Mouse (Mus musculus) left cerebral cortex, postnatal 4 days (tissue): ENCODE results near the gene Atp1a2. TPM values are rescaled to one million over a fixed set of nuclear protein-coding genes. Genes with fewer than 3 reads are reported as not detected.

Experiments
- DNase-seq: peaks from one replicate; pipeline ENCODE4 v3.0.0-alpha.2; 2022
- intact Hi-C: fragments of 180-260 bp; cut with DNase I; formaldehyde crosslinking; loops from one replicate; pipeline ENCODE4 v1.15.1; 2025
- total RNA-seq, 2 experiments: library from RNA; stranded (reverse); gene quantifications; 2 replicates each; pipeline ENCODE4 v1.2.3; 2021

The Atp1a2 gene
- total RNA-seq, 2 experiments from 2014 or later = 211 to 226 TPM

DNA sequence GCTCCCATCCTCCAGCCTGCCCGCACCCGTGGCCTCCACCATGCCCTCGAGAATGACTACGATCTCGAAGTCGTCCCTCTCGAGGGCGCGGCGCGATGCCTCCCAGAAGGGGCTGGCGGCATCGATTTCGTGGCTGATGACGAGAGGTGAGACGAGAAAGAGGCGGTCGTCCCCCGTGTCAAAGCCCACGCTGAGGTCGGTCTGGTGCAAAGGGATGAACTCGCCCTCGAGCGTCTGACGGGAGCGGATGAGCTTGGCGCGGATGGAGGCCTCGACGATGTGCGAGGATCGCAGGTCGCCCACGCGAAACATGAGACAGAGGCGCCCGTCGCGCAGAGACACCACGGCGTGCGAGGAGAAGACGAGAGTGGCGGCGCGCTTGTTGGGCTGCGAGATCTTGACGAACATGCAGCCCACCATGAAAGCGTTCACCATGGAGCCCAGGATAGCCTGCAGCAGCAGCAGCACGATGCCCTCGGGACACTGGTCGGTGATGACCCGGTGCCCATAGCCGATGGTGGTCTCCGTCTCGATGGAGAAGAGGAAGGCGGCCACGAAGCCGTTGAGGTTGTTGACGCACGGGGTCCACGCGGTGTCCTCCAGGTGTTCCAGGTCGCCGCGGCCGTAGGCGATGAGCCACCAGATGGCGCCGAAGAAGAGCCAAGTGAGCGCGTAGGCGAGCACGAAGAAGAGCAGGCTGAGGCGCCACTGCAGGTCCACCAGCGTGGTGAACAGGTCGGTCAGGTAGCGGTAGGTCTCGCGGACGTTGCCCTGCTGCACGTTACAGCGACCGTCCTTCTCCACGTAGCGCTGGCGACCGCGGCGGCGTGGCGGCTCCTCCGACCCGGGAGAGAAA, 28.0 kb upstream of the Atp1a2 start:
- intact Hi-C loops = no loop called here
- peak; percentile 75 for DNase-seq

DNA sequence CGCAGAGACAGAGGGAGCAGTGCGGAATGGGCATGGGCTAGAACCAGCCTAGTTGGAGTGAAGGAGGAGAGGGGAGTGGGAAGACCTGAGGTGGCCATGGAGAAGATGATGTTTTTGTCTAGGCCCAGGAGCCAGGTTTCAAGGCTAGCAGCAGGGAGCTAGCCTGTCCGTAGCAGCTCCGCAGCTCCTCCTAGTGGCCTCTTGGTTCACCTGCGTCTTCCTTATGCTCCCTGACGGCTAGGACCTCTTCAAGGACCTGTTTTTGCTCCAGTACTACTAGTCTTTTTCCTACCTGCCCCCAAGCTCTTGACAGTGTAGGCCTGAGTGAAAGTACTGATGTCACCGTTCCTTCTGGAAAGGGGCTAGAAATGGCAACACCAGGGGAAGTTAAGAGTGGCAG, 26.9 kb upstream of the Atp1a2 start:
- intact Hi-C loops = no loop called here

GRCm38 (mm10) chr1:172323801-172324359, 26.0 kb upstream of the Atp1a2 start:
- intact Hi-C loops = no loop called here
- DNase-seq = no peak

More for the DNA sequence above, 26.9 kb upstream of the Atp1a2 start:
- DNase-seq = peak; percentile 81

GRCm38 (mm10) chr1:172323298-172323697, 25.4 kb upstream of the Atp1a2 start:
- no peak for DNase-seq

GRCm38 (mm10) chr1:172322725-172323124, 24.9 kb upstream of the Atp1a2 start:
- intact Hi-C loops = no loop called here
- DNase-seq = no peak

More at GRCm38 (mm10) chr1:172323298-172323697, 25.4 kb upstream of the Atp1a2 start:
- intact Hi-C loops = no loop called here

DNA sequence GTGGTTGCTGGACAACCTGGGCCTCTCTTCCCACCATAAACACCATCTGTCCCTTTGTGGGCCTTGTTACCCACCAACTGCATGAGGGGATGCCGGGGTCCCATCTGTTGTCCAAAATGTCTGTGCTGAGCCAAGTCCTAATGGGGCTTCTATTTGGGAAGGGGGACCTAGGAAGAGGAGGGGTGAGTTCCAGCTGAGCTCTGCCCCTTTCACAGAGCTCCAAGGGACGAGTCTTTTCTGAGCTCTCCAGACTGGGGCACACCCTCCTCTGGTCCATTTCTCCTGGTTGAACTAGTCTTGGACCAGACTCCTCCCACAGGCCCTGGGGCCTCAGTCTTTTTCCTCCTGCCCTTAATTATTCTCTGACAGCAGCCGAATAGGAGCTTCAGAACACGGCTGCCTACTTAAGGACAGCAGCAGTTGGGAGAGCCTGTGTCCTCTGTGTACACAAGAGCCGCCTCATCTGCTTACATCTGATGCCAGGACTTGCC, 22.1 kb upstream of the Atp1a2 start:
- intact Hi-C loops = loop anchor here (10.0 kb wide), 1 partner anchor 195 kb away; the partner anchor contains the start of gene Pex19
- DNase-seq = peak; percentile 63

DNA sequence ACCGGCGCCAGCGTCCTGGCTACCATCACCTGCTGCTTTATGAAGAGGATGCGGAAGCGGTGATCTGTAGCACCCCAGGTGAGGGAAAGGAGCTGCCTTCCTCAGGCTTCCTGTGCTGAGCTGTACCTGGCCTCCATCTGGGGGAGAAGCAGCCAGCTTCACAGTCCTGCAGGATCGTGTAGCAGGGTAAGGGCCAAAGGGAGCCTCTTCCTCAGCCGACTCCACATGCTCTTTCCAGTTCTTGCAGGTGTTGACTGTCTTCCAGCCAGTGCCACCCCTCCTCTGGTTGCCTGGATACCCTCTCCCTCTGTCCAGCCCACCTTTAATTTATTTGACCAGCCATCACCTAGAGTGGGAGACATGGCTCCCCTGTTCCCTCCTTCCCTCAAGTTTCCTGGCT, 21.5 kb upstream of the Atp1a2 start:
- intact Hi-C loops = loop anchor here (10.0 kb wide), 1 partner anchor 195 kb away; the partner anchor contains the start of gene Pex19

GRCm38 (mm10) chr1:172318424-172319035, 20.7 kb upstream of the Atp1a2 start:
- intact Hi-C loops = loop anchor here (10.0 kb wide), 1 partner anchor 194 kb away; the partner anchor contains the start of gene Pex19
- DNase-seq = no peak

More for the DNA sequence above, 21.5 kb upstream of the Atp1a2 start:
- no peak for DNase-seq

GRCm38 (mm10) chr1:172317946-172318345, 20.1 kb upstream of the Atp1a2 start:
- DNase-seq = no peak
- intact Hi-C loops = loop anchor here (10.0 kb wide), 1 partner anchor 193 kb away; the partner anchor contains the start of gene Pex19

DNA sequence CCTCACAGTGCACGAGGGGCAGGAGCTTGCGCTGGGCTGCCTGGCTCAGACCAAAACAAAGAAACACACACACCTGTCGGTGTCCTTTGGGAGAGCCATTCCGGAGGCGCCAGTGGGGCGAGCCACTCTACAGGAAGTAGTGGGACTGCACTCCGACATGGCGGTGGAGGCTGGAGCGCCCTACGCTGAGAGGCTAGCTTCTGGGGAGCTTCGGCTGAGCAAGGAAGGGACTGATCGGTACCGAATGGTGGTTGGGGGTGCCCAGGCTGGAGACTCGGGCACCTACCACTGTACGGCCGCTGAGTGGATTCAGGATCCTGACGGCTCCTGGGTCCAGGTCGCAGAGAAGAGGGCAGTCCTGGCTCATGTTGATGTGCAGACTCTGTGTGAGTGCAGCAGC, 19.6 kb upstream of the Atp1a2 start:
- DNase-seq = no peak
- intact Hi-C loops = loop anchor here (10.0 kb wide), 1 partner anchor 193 kb away; the partner anchor contains the start of gene Pex19

- DNase-seq = no peak
- intact Hi-C loops = loop anchor here (5.0 to 10.0 kb wide), 2 partner anchors 153 to 190 kb away; partner anchors contain the start of gene Pex19
Measured at GRCm38 (mm10) chr1:172314911-172315310, 17.0 kb upstream of the Atp1a2 start.

DNA sequence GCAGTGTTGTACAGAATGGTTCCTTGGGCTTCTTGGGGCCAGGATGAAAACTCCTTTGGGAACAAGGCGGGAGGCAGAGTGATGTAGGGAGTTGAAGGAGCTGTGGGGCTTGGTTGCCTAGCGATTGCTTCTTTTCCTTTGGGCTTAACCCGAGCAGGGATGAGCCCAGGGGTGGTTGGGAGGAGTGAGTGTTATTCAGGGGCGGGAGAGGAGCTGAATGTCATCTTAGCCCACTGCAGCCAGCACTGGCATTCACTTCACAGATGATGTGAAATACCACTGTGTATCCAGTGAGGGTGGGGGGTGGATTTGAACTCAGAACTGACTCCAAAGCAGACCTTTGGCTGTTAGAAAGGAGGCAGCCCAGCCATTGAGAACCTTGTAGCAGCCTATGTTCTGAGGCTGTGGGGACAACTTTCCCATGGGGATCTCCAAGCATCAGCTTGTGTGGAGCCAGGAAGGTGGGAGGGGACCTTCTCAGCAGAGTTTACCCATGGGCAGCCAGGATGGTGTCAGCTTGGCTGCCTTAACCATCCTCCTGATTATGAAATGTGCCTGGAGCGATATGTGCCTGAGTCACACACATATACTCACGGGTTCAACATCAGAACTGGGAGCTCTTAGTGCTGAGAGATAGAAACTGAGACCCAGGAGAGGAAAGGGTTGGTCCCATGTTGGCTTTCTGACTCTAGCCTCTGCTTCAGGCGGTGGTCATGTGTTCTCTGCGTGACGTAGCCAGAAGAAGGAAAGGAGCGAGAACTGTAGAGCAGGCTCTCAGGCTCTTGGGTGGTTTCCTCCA, 15.9 kb upstream of the Atp1a2 start:
- intact Hi-C loops = loop anchor here (5.0 to 10.0 kb wide), 2 partner anchors 152 to 189 kb away; partner anchors contain the start of gene Pex19
- DNase-seq = no peak

DNA sequence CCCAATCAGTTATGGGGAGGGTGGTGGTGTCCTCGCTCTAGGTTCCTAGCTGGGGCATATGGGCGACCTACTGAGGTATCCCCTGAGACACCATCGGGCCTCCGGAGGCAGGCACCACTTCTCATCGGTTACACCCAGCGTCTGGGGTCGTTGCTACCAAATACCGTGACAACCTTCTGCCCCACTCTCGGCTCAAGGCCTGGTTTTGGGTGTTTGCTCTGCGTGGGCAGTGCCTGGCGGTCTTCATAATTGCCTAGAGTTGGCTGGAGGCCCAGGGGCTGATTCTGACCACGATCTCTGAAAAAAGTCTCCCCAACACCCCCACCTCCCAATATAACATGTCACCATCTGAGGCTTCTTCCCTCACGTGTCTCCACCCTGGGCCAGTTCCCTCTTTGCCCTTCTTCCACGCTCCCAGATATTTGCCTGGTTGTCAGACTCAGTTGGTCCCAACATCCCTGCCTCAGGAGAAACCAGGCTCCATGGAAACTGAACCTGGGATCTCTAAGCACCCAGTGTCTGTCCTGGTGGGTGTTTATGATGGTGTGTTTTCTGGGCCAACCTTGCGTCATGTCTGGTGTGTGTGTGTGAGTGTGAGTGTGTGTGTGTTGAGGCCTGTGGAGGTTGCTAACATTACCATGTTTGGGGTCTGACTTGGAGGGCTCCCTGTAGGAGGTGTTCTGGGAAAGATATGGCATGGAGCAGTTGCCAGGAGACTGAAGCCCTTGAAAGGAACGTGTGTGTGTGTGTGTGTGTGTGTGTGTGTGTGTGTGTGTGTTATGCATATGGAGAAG, 15.1 kb upstream of the Atp1a2 start:
- DNase-seq = no peak
- intact Hi-C loops = loop anchor here (5.0 to 10.0 kb wide), 2 partner anchors 151 to 188 kb away; partner anchors contain the start of gene Pex19

GRCm38 (mm10) chr1:172311921-172312767, 14.3 kb upstream of the Atp1a2 start:
- intact Hi-C loops = loop anchor here (5.0 to 10.0 kb wide), 2 partner anchors 150 to 187 kb away; partner anchors contain the start of gene Pex19
- peak; percentile 89 for DNase-seq

DNA sequence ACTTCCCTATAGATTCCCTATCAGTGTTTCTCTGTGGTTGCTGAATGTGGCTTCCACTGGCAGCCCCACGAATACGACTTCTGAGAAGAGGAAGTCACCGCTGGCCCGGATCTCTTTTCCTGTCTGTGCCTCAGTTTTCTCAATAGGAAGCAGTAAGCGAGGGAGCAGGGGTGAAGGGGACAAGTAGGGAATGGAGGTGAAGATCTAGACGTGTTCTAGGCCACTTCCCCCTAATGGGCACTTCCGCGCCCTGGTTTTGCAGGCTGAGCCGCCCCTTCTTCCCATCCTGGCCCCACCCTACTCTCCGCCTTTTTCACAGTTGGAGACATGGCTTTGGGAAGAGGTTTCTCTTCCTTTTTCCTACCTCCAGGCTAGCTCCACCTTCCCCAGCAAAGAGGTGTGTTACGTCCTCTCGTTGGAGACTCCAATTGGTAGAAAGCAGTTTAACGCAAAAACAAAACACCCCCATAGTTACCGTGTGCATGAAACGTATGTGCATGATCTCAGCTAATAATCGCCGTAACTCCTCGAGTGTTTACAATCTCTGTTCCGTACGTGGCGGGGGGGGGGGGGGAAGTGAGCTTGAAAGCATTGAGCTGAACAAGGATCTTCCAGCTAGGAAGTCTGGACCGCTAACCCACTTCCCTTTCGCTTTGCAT, 13.5 kb upstream of the Atp1a2 start:
- intact Hi-C loops = loop anchor here (5.0 to 10.0 kb wide), 2 partner anchors 149 to 187 kb away; partner anchors contain the start of gene Pex19
- no peak for DNase-seq

GRCm38 (mm10) chr1:172309699-172310398, 12.0 kb upstream of the Atp1a2 start:
- intact Hi-C loops = loop anchor here (5.0 to 10.0 kb wide), 3 partner anchors 103 to 185 kb away; partner anchors contain the start of genes Pea15a and Pex19

GRCm38 (mm10) chr1:172308409-172308808, 10.5 kb upstream of the Atp1a2 start:
- intact Hi-C loops = loop anchor here (5.0 kb wide), 1 partner anchor 101 kb away; the partner anchor contains the start of gene Pea15a
- no peak for DNase-seq

More at GRCm38 (mm10) chr1:172309699-172310398, 12.0 kb upstream of the Atp1a2 start:
- peak; percentile 96 for DNase-seq
